Mouse (Mus musculus) MEL (cell line): Measurements from ENCODE around the gene Cwc15. TPM values are rescaled to one million over a fixed set of nuclear protein-coding genes. Genes with fewer than 3 reads are reported as not detected.
"Not testable (repeated sequence)": the region's sequence is repeated elsewhere in the genome, so short reads cannot be mapped to it uniquely, and the experiment has no call there.

ENCODE experiments used
- DNase-seq: peaks from one replicate; pipeline ENCODE4 v3.0.0; 2011; ENCODE audit warnings: low read depth, low spot score
- H3K27ac ChIP-seq: 2 replicates; pipeline ENCODE4 v1.5.1; 2012; ENCODE audit warnings: low read depth, mild to moderate bottlenecking, control low read depth, low read length, moderate library complexity; ENCODE audit not compliant: control insufficient read depth
- H3K27me3 ChIP-seq, 2 experiments: fragments of 150-350 bp in 1 of 2; sonication (generic) in 1 of 2; 2 replicates each; pipeline ENCODE4 v1.6.1; 2012; ENCODE audit warnings: low read length in 2 of 2, mild to moderate bottlenecking in 2 of 2, improper control_type of control experiment in 1 of 2, moderate library complexity in 1 of 2; ENCODE audit not compliant: insufficient read depth in 2 of 2, control insufficient read depth in 1 of 2
- H3K36me3 ChIP-seq, 2 experiments: 2 replicates each; pipeline ENCODE4 v1.6.1; 2012 to 2014; ENCODE audit warnings: low read length in 2 of 2, improper control_type of control experiment in 1 of 2, inconsistent platforms in 1 of 2, mild to moderate bottlenecking in 1 of 2; ENCODE audit not compliant: insufficient read depth in 2 of 2, control insufficient read depth in 1 of 2
- H3K4me1 ChIP-seq, 2 experiments: fragments of 150-350 bp in 1 of 2; sonication (generic) in 1 of 2; 2 replicates each; pipeline ENCODE4 v1.6.1; 2012; ENCODE audit warnings: low read length in 2 of 2, improper control_type of control experiment in 1 of 2, mild to moderate bottlenecking in 1 of 2; ENCODE audit not compliant: insufficient read depth in 2 of 2, control insufficient read depth in 1 of 2
- H3K4me3 ChIP-seq, 2 experiments: fragments of 150-350 bp in 1 of 2; sonication (generic) in 1 of 2; 2 replicates each; pipeline ENCODE4 v1.5.1; 2012; ENCODE audit warnings: low read depth in 2 of 2, low read length in 2 of 2, mild to moderate bottlenecking in 2 of 2, moderate library complexity in 2 of 2, control low read depth in 1 of 2, improper control_type of control experiment in 1 of 2; ENCODE audit not compliant: control insufficient read depth in 1 of 2, insufficient read depth in 1 of 2
- H3K79me2 ChIP-seq: 2 replicates; pipeline ENCODE4 v1.6.1; 2012; ENCODE audit warnings: mild to moderate bottlenecking, low read length, moderate library complexity; ENCODE audit not compliant: control insufficient read depth, poor library complexity, insufficient read depth
- H3K9ac ChIP-seq: 2 replicates; pipeline ENCODE4 v1.6.1; 2012; ENCODE audit warnings: low read depth, mild to moderate bottlenecking, control low read depth, low read length, moderate library complexity; ENCODE audit not compliant: control insufficient read depth, poor library complexity, severe bottlenecking
- H3K9me3 ChIP-seq: fragments of 150-350 bp; sonication (generic); replicated peaks from 2 replicates; pipeline ENCODE4 v1.6.1; 2012; ENCODE audit warnings: mild to moderate bottlenecking, low read length, improper control_type of control experiment, moderate library complexity; ENCODE audit not compliant: insufficient read depth
- CTCF ChIP-seq, 3 experiments: IDR thresholded peaks in 2 of 3; conservative IDR thresholded peaks in 1 of 3; 2 replicates each; pipeline ENCODE4 v1.5.1; 2011 to 2012; ENCODE audit warnings: low read length in 3 of 3, low read depth in 2 of 3, mild to moderate bottlenecking in 2 of 3, improper control_type of control experiment in 1 of 3, inconsistent platforms in 1 of 3, mixed read lengths in 1 of 3, moderate library complexity in 1 of 3; ENCODE audit not compliant: control insufficient read depth in 1 of 3, insufficient read depth in 1 of 3, poor library complexity in 1 of 3, severe bottlenecking in 1 of 3
- ELF1 ChIP-seq: IDR thresholded peaks from 2 replicates; pipeline ENCODE4 v1.6.1; 2014; ENCODE audit warnings: low read depth, mild to moderate bottlenecking, inconsistent platforms, low read length, improper control_type of control experiment, moderate library complexity
- EP300 ChIP-seq, 2 experiments: IDR thresholded peaks; 2 replicates each; pipeline ENCODE4 v1.6.1; 2011; ENCODE audit warnings: improper control_type of control experiment in 2 of 2, low read length in 2 of 2, low read depth in 1 of 2, mild to moderate bottlenecking in 1 of 2
- GABPA ChIP-seq: IDR thresholded peaks from 2 replicates; pipeline ENCODE4 v1.6.1; 2012; ENCODE audit warnings: low read depth, mild to moderate bottlenecking, inconsistent platforms, low read length, improper control_type of control experiment, moderate library complexity
- JUND ChIP-seq: IDR thresholded peaks from 2 replicates; pipeline ENCODE4 v1.6.1; 2011; ENCODE audit warnings: low read depth, mild to moderate bottlenecking, improper control_type of control experiment, low read length
- MAX ChIP-seq: IDR thresholded peaks from 2 replicates; pipeline ENCODE4 v1.6.1; 2011; ENCODE audit warnings: low read length, improper control_type of control experiment
- MYB ChIP-seq: IDR thresholded peaks from 2 replicates; pipeline ENCODE4 v1.6.1; 2011; ENCODE audit warnings: mild to moderate bottlenecking, low read depth, low read length, improper control_type of control experiment
- POLR2AphosphoS5 ChIP-seq: IDR thresholded peaks from 2 replicates; pipeline ENCODE4 v1.6.1; 2012; ENCODE audit warnings: low read depth, borderline replicate concordance, mild to moderate bottlenecking, inconsistent platforms, low read length, moderate library complexity, mixed read lengths
- RAD21 ChIP-seq: IDR thresholded peaks from 2 replicates; pipeline ENCODE4 v1.6.1; 2011; ENCODE audit warnings: mild to moderate bottlenecking, low read depth, low read length, improper control_type of control experiment
- SMC3 ChIP-seq: IDR thresholded peaks from 2 replicates; pipeline ENCODE4 v1.6.1; 2011; ENCODE audit warnings: low read depth, low read length, improper control_type of control experiment
- ZC3H11A ChIP-seq: IDR thresholded peaks from 2 replicates; pipeline ENCODE4 v1.6.1; 2012; ENCODE audit warnings: low read depth, mild to moderate bottlenecking, inconsistent platforms, low read length, improper control_type of control experiment
- ZKSCAN1 ChIP-seq: IDR thresholded peaks from 2 replicates; pipeline ENCODE4 v1.6.1; 2012; ENCODE audit warnings: low read depth, mild to moderate bottlenecking, inconsistent platforms, low read length, improper control_type of control experiment, moderate library complexity
- polyA plus RNA-seq, 2 experiments: library from polyadenylated mRNA; stranded (reverse) in 1 of 2; unstranded in 1 of 2; fragments of >175 nt in 1 of 2; fragments of >200 nt in 1 of 2; gene quantifications; 2 replicates each; pipeline versions ENCODE4 v1.2.1 to v1.2.4; 2012; ENCODE audit warnings: low replicate concordance in 2 of 2, low read depth in 1 of 2; ENCODE audit not compliant: insufficient read length in 2 of 2, insufficient read depth in 1 of 2, missing spikeins in 1 of 2
- total RNA-seq: library from RNA; depleted of rRNA; stranded (reverse); fragments of 300-350 nt; gene quantifications from 2 replicates; pipeline ENCODE4 v1.2.3, GENCODE M21; 2012

The Cwc15 gene
- total and polyA plus RNA-seq, 3 experiments: 196 to 562 (median 331) TPM

DNA sequence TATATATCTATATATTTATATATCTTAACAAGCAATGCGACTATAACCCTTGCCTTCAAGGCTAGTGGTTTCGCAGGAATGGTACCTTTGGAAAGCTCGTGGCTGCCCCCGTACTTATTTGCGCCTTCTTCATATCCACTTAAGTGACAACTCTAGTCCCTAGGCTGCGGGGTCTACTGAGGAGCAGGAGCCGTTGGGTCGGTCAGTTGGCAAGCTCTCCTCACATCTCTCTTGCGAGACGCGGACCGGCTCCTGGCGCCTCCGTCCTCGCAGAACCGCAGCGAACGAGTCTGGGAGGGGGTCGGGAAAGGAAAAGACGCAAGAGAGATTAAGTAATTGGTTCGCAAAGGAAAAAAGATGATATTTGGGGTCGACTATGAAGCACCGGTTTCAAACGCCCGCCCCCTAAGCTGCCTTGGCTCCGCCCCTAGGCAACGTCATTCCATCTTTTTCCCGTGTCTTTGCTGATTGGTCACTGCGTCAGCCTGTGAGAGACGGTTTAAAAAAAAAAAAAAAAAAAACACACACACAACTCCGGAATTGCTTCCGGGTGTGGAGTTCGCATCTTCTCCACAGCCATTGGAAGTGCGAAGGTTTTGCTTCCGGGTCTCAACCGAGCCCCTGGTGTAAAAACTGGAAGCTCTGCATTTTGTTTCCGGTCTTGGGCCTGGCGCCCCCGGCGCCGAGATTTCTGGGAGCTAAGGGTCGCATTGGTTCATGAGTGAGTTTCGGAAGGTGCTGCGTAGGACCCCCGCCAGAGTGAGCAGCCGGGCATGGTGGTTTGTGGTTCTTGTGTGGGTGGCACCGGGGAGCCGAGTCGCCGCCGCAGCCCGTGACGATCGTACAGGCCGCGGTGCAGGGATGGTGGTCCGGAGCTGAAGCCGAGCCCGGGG, at the start of gene Cwc15, which contains the start of gene Kdm4d (continued):
- TF ChIP-seq ZKSCAN1: peak; percentile 93; the same call in 1 of the 2 replicates
- TF ChIP-seq GABPA: peak; percentile 43; the same call in 1 of the 2 replicates
- peak; percentile 80; the same call in 1 of the 2 replicates for TF ChIP-seq JUND
- TF ChIP-seq MAX: peak; percentile 87
- no peak; the same call in 1 of the 2 replicates for TF ChIP-seq POLR2AphosphoS5
- peak; percentile 100 for TF ChIP-seq MYB

DNA sequence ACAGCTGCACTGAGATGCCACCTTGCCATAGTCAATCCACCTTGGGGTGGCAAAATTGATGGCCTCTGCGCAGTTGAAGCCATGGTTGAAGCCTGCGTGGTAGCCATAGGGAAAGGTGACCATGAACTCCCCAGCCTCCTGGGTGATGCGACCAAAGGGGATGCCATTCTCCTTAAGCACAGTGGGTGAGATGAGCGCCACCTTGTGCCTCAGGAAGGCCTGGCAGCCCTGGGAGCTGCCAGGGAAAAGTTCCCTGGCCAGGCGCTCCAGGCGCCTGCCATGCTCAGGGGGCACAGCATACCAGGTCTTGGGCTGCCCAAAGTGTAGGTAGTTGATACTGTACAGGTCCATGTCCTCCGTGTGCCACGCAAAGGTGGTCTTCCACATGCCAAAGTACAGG, 49.3 kb upstream of the Cwc15 start:
- H3K36me3 ChIP-seq, H3K27ac ChIP-seq, H3K79me2 ChIP-seq, H3K9me3 ChIP-seq, H3K4me3 ChIP-seq, H3K9ac ChIP-seq: not testable (repeated sequence)
- TF ChIP-seq SMC3: peak; percentile 66
- peak; percentile 61 for TF ChIP-seq ZC3H11A
- TF ChIP-seq CTCF (IDR thresholded peaks at IDR 0.05 in 2 of 3, conservative IDR thresholded peaks at IDR 0.05 in 1 of 3; ENCODE audit: control insufficient read depth in 1 of 3, insufficient read depth in 1 of 3, low read depth in 2 of 3, low read length in 3 of 3, poor library complexity in 1 of 3, severe bottlenecking in 1 of 3): peak; percentile 43 to 67 (median 45)
- peak; percentile 42 for TF ChIP-seq RAD21
- DNase-seq: peak; percentile 45
- Histone ChIP-seq H3K4me1 (peaks cover 0 to 13% of the 10 kb centered on the region in 2 experiments; a peak in 2 of 4 replicates), H3K27me3 (peaks cover 14% of the 10 kb centered on the region in 2 experiments)

DNA sequence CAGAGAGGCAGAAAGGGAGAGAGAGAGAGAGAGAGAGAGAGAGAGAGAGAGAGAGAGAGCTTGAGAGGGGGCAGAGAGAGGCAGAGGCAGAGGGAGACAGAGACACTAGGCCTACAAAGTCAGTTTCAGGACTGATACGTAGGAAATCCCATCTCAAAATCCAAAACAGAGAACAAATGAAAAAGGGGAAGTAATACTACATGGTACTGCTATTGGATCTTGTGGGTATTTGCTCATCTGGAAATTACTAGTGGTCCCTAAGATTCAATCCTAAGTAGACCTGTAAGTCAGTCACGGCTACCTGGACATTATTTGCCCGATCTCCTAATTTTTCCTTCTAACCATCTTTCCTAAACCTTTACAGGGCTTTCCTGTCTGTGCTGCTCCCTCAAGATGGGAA, 44.1 kb upstream of the Cwc15 start:
- peak; percentile 67 for DNase-seq
- Histone ChIP-seq H3K27ac (no peak overlapping the region), H3K79me2 (no peaks in the 10 kb centered on the region), H3K36me3 (peaks cover 0 to 6% of the 10 kb centered on the region in 2 experiments; a peak in 2 of 4 replicates), H3K4me1 (peaks cover 0 to 16% of the 10 kb centered on the region in 2 experiments; a peak in 2 of 4 replicates), H3K27me3 (peaks cover 6 to 12% of the 10 kb centered on the region in 2 experiments), H3K9ac (no peak overlapping the region), H3K4me3 (no peak overlapping the region), H3K9me3 (no peaks in the 10 kb centered on the region)
- TF ChIP-seq EP300 (IDR thresholded peaks at IDR 0.05; ENCODE audit: low read depth in 1 of 2, low read length in 2 of 2): peak in 1 of 2 experiments; percentile 51; a peak in 1 of 4 replicates
- no peak for TF ChIP-seq ELF1

DNA sequence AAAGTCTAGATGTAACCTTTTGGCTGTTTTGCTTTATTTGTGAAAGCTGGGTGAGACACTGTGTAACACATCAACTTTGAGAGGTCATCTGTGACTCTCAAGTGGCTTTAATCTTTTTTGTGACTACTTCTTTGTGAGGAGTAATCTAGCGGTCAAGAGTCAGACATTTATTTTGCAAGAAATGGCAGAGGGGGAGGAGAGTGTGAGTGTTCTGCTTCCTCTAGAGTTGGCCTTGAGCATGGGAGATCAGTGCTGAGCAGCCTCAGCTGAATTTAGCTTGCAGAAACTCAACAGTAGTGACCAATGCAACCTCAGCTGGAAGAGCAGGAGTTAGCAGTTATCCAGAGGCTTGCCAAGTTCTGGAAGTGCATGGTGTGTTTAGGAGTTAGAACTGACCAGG, 37.9 kb upstream of the Cwc15 start:
- H3K4me1 ChIP-seq, H3K4me3 ChIP-seq, H3K27ac ChIP-seq, DNase-seq, H3K36me3 ChIP-seq, H3K79me2 ChIP-seq, H3K9ac ChIP-seq, H3K9me3 ChIP-seq: not testable (repeated sequence)
- peaks cover 8 to 24% of the 10 kb centered on the region in 2 experiments for H3K27me3 ChIP-seq
